Mouse (Mus musculus) E14TG2a.4 (cell line): ENCODE measurements at regions not wholly inside any gene's neighbourhood (a gene's known extent, or its start where the extent isn't known, plus 50 kb on each side); places are given as distances from the start of the nearest gene placed in this dataset.

Source experiments
- CTCF ChIP-seq: conservative IDR thresholded peaks from 2 replicates; pipeline ENCODE4 v1.5.1; 2014; ENCODE audit warnings: low read length
- NANOG ChIP-seq: IDR thresholded peaks from 2 replicates; pipeline ENCODE4 v1.6.1; 2014; ENCODE audit warnings: borderline replicate concordance, low read length, mixed read lengths

DNA sequence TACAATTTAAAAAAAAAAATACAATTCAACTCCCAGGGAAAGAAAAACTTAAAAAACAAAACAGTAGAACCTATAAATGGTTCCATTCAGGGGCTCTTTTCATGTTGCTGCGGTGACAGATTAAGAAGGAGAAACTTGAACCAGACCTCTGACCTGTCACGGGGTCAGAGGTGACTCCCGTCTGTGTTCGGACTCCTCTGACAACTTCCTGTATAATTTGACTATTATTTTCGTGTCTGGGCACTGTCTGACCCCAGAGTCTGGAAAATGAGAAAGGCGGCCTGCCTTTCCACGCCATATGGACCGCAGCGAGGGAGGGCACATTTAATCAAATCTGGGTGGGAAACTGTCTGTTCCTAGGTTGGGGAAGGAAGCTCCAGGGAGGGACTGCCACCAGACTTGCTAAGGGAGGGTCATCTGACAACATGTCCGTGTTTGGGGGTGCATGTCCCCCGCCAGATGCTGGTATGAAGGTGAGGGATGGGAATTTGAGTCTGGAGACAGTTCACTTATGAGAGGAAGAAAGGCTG lies 634.7 kb upstream of the 3110018I06Rik start:
- TF ChIP-seq CTCF, result no peak
- TF ChIP-seq NANOG, result no peak
